In the genomic region with DNA sequence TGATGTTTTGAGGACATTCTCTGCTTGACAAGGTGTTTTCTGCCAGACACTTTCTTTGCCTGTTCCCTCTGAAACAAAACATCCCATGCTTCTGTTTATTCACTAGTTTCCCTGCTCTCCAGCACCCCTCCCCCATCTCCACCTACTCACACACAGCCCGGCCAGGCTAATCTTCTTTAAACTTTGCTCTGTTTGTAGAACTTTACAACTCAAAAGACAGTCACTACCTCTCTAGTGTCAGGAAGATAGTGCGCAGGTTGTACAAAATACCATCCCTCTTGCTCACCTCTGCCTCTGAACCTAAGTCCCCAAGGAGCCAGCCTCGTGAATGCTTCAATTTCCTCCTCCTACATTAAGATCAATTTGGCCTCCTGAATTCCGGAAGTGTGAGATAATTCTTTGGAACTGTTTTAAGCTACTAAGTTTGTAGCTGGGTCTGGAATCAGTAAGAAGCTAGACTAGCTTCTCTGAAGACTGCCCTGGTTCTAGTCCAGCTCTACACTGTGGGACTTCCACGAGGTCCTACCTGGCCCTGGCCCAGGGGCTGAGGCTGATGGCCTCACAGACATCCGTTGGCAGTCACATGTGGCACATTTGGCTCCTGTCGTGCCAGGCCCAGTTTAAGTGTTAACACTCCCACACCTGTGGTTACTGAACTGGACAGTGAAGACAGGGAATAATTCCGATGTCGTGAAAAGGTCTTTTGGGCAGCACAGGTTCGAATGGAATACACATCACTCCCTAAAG, we compare ENCODE assay signal across 8 mouse cellular contexts. TPM values are rescaled to one million over a fixed set of nuclear protein-coding genes. Genes with fewer than 3 reads are reported as not detected.
DNase-seq lines count a peak whose midpoint lies in the region; ATAC-seq lines count a peak whose summit lies in the region.

No protein-coding gene starts in this region.

- H3K9ac ChIP-seq in heart, embryonic 14.5 days (ENCODE audit: low read length), result no peak overlapping the region

- DNase-seq in embryo, embryonic 9.5 days (ENCODE audit: extremely low spot score), result peak; percentile 28
- DNase-seq in embryo, embryonic 10 days (ENCODE audit: low spot score), result no peak
- peak; percentile 73 for DNase-seq in cerebellum, adult 9-10 months
- peak; percentile 52 for DNase-seq in liver
- DNase-seq in testis, postnatal 14 days (ENCODE audit: low spot score), result no peak
- no peak for DNase-seq in urinary bladder, postnatal 14 days (ENCODE audit: low spot score)
- DNase-seq in urinary bladder, postnatal 10 days (ENCODE audit: low spot score), result no peak

- peaks cover 2% of the 10 kb centered on the region; the same call in 1 of the 2 replicates for H3K9me3 ChIP-seq in heart, embryonic 14.5 days (ENCODE audit: control insufficient read depth, low read length)

- peak overlapping the region; percentile 53 to 85 for H3K27ac ChIP-seq in heart, embryonic 14.5 days (replicated peaks in 1 of 2; ENCODE audit: control insufficient read depth in 1 of 2, insufficient read depth in 1 of 2, low read depth in 2 of 2, low read length in 2 of 2)

- no peaks in the 10 kb centered on the region for H3K36me3 ChIP-seq in heart, embryonic 14.5 days (ENCODE audit: control insufficient read depth, insufficient read depth, low read length)

- 45% methylated on average over 10 of the region's 10 CpGs for WGBS in heart, embryonic 14.5 days

- H3K4me1 ChIP-seq in heart, embryonic 14.5 days (ENCODE audit: control insufficient read depth in 2 of 2, insufficient read depth in 2 of 2, low read length in 2 of 2), result peaks cover 33 to 34% of the 10 kb centered on the region in 2 experiments

- ATAC-seq in heart, embryonic 14.5 days (ENCODE audit: insufficient number of reproducible peaks, insufficient read depth, low FRiP score, low read depth), result no peak

- H3K4me3 ChIP-seq in heart, embryonic 14.5 days (ENCODE audit: control insufficient read depth in 1 of 2, insufficient read depth in 1 of 2, low read depth in 1 of 2, low read length in 2 of 2), result no peak overlapping the region

- H3K27me3 ChIP-seq in heart, embryonic 14.5 days (ENCODE audit: control insufficient read depth, insufficient read depth, low read length), result no peaks in the 10 kb centered on the region

- no peak overlapping the region for H3K4me2 ChIP-seq in heart, embryonic 14.5 days (ENCODE audit: low read length)

RNA-seq across cellular contexts. Expression of gene Map4k4, which starts 31.7 kb away (rescaled TPM):
- polyA plus RNA-seq in heart, embryonic 14.5 days (2014; fragmentation: Nextera tagmentation; extraction: Ambion mirVana), result 28.9 and 34.5 TPM in 2 replicates

Comparison
In these comparisons a context has a peak if more than half of its experiments do, and no peak if none do; other contexts are left out.
1. DNase-seq: peak in embryo, embryonic 9.5 days (single experiment), cerebellum, adult 9-10 months (single experiment) and liver (single experiment); none in embryo, embryonic 10 days (single experiment), testis, postnatal 14 days (single experiment), urinary bladder, postnatal 14 days (single experiment) and urinary bladder, postnatal 10 days (single experiment).